Mouse (Mus musculus): ENCODE measurements around the gene Gga3.
"Not testable (repeated sequence)": the region's sequence is repeated elsewhere in the genome, so short reads cannot be mapped to it uniquely, and the experiment has no call there.

Gene Gga3

GRCm38 (mm10) chr11:115603476-115604303 lies at the start of gene Gga3, which contains the start of gene Mrps7:
Gga3 (minus strand) TSS chr11:115604051.
Mrps7 (plus strand) TSS chr11:115603925.
- DNase-seq (ENCODE audit: low spot score), result peak; percentile 89

- no peak for DNase-seq (ENCODE audit: low spot score)
These were observed 49.3 kb upstream of the Gga3 start for GRCm38 (mm10) chr11:115653194-115653593.

- no peak for DNase-seq (ENCODE audit: low spot score)
These were observed 47.8 kb upstream of the Gga3 start for GRCm38 (mm10) chr11:115651680-115652079.

- DNase-seq (ENCODE audit: low spot score), result no peak
These were observed 45.9 kb upstream of the Gga3 start for GRCm38 (mm10) chr11:115649706-115650105.

- DNase-seq (ENCODE audit: low spot score), result peak; percentile 72
These were observed 43.6 kb upstream of the Gga3 start for GRCm38 (mm10) chr11:115647459-115647858.

- no peak for DNase-seq (ENCODE audit: low spot score)
These were observed 42.6 kb upstream of the Gga3 start for GRCm38 (mm10) chr11:115646439-115646838.

- not testable (repeated sequence) for DNase-seq (ENCODE audit: low spot score)
These were observed 41.6 kb upstream of the Gga3 start for GRCm38 (mm10) chr11:115645498-115645897.

- DNase-seq (ENCODE audit: low spot score), result no peak
These were observed 40.5 kb upstream of the Gga3 start for GRCm38 (mm10) chr11:115644308-115644707.

GRCm38 (mm10) chr11:115643265-115643664 lies 39.4 kb upstream of the Gga3 start:
- no peak for DNase-seq (ENCODE audit: low spot score)

- no peak for DNase-seq (ENCODE audit: low spot score)
These were observed 38.9 kb upstream of the Gga3 start for GRCm38 (mm10) chr11:115642705-115643104.

GRCm38 (mm10) chr11:115641664-115642036 lies 37.8 kb upstream of the Gga3 start:
- no peak for DNase-seq (ENCODE audit: low spot score)

GRCm38 (mm10) chr11:115640978-115641663 lies 37.3 kb upstream of the Gga3 start:
- DNase-seq (ENCODE audit: low spot score), result peak; percentile 59

- no peak for DNase-seq (ENCODE audit: low spot score)
These were observed 36.5 kb upstream of the Gga3 start for GRCm38 (mm10) chr11:115640311-115640828.

- DNase-seq (ENCODE audit: low spot score), result no peak
These were observed 35.7 kb upstream of the Gga3 start for GRCm38 (mm10) chr11:115639540-115639939.

GRCm38 (mm10) chr11:115638498-115639409 lies 34.9 kb upstream of the Gga3 start:
- DNase-seq (ENCODE audit: low spot score), result no peak

GRCm38 (mm10) chr11:115636960-115637359 lies 33.1 kb upstream of the Gga3 start:
- DNase-seq (ENCODE audit: low spot score), result no peak

GRCm38 (mm10) chr11:115635484-115635883 lies 31.6 kb upstream of the Gga3 start:
- no peak for DNase-seq (ENCODE audit: low spot score)

- DNase-seq (ENCODE audit: low spot score), result no peak
These were observed 31.2 kb upstream of the Gga3 start for GRCm38 (mm10) chr11:115635041-115635440.

- DNase-seq (ENCODE audit: low spot score), result no peak
These were observed 30.3 kb upstream of the Gga3 start for GRCm38 (mm10) chr11:115634109-115634508.

GRCm38 (mm10) chr11:115632862-115633261 lies 29.0 kb upstream of the Gga3 start:
- no peak for DNase-seq (ENCODE audit: low spot score)

GRCm38 (mm10) chr11:115632247-115632646 lies 28.4 kb upstream of the Gga3 start:
- no peak for DNase-seq (ENCODE audit: low spot score)

GRCm38 (mm10) chr11:115631505-115631890 lies 27.6 kb upstream of the Gga3 start:
- DNase-seq (ENCODE audit: low spot score), result no peak
